Mouse (Mus musculus) liver, postnatal 0 days (tissue): ENCODE results near the gene Tmem126b. TPM values are rescaled to one million over a fixed set of nuclear protein-coding genes. Genes with fewer than 3 reads are reported as not detected.
A peak's percentile ranks its signal among the peaks of the same experiment; 100 is the strongest.

Experiments
- ATAC-seq: fragments of 200-750 bp; cut with Nextera tagmentation; 2 replicates; pipeline ENCODE4 v1.8.0; 2017; ENCODE audit warnings: mild to moderate bottlenecking, moderate library complexity
- DNase-seq: peaks from one replicate; pipeline ENCODE4 v3.0.0-alpha.2; 2016
- H3K27ac ChIP-seq: fragments of 300-500 bp; sonication (generic); 2 replicates; pipeline ENCODE4 v1.5.1; 2014; ENCODE audit warnings: antibody characterized with exemption, moderate library complexity, mild to moderate bottlenecking, low read depth
- H3K27me3 ChIP-seq: fragments of 300-500 bp; sonication (generic); 2 replicates; pipeline ENCODE4 v1.6.1; 2014; ENCODE audit warnings: low read length, control low read depth, mixed read lengths; ENCODE audit not compliant: insufficient read depth
- H3K36me3 ChIP-seq: fragments of 300-500 bp; sonication (generic); replicated peaks from 2 replicates; pipeline ENCODE4 v1.6.1; 2014; ENCODE audit warnings: mild to moderate bottlenecking, control low read depth, low read length, moderate library complexity, mixed read lengths; ENCODE audit not compliant: insufficient read depth
- H3K4me1 ChIP-seq: fragments of 300-500 bp; sonication (generic); 2 replicates; pipeline ENCODE4 v1.6.1; 2014; ENCODE audit warnings: antibody characterized with exemption, mild to moderate bottlenecking, control low read depth; ENCODE audit not compliant: insufficient read depth
- H3K4me2 ChIP-seq: fragments of 300-500 bp; sonication (generic); 2 replicates; pipeline ENCODE4 v1.6.1; 2014; ENCODE audit warnings: low read depth, mild to moderate bottlenecking, low read length, moderate library complexity, mixed read lengths
- H3K4me3 ChIP-seq: fragments of 300-500 bp; sonication (generic); 2 replicates; pipeline ENCODE4 v1.5.1; 2014; ENCODE audit warnings: low read depth, low read length
- H3K9ac ChIP-seq: fragments of 300-500 bp; sonication (generic); replicated peaks from 2 replicates; pipeline ENCODE4 v1.6.1; 2014; ENCODE audit warnings: mild to moderate bottlenecking, moderate library complexity
- H3K9me3 ChIP-seq: fragments of 300-500 bp; sonication (generic); 2 replicates; pipeline ENCODE4 v1.6.1; 2016; ENCODE audit warnings: mild to moderate bottlenecking, control low read depth, low read length, mixed read lengths
- CTCF ChIP-seq: sonication (generic); IDR thresholded peaks from 2 replicates; pipeline ENCODE4 v1.5.1; 2016; ENCODE audit warnings: antibody characterized with exemption, low read depth
- EP300 ChIP-seq: IDR thresholded peaks from 2 replicates; pipeline ENCODE4 v1.6.1; 2016; ENCODE audit warnings: antibody characterized with exemption, low read depth, mild to moderate bottlenecking
- WGBS: fragments of 180-500 bp; shearing (Covaris S2); extraction: QIAGEN DNeasy Blood & Tissue Kit; methylation state at CpG from one replicate; pipeline ENCODE4 v1.1.7; 2014; ENCODE audit not compliant: insufficient replicate concordance; 5-methylcytosine and 5-hydroxymethylcytosine counted together
- polyA plus RNA-seq: library from polyadenylated mRNA; unstranded; fragments of >200 nt; fragmentation: Nextera tagmentation; extraction: Ambion mirVana; gene quantifications from 2 replicates; pipeline ENCODE4 v1.2.1, GENCODE M21; 2015

The Tmem126b gene
- polyA plus RNA-seq, result 11.2 and 11.3 TPM in 2 replicates

GRCm38 (mm10) chr7:90475793-90476312 is at the start of gene Tmem126b:
TSS of gene Tmem126b (minus strand) at chr7:90476001.
- 0 out of 2 replicates have a peak, but pooled peaks cover 2% of the 10 kb centered on the region for H3K27me3 ChIP-seq
- H3K4me3 ChIP-seq, result peak within 1 kb of the TSS; percentile 81
- H3K9ac ChIP-seq, result peak within 1 kb of the TSS; percentile 73
- TF ChIP-seq CTCF, result no peak
- 0 out of 2 replicates have a peak, but pooled peaks have one; percentile 8 for TF ChIP-seq EP300
- peak; percentile 100 for ATAC-seq
- no peaks in the 10 kb centered on the region; the same call in 1 of the 2 replicates for H3K36me3 ChIP-seq
- DNase-seq, result peak; percentile 99
- WGBS, result under 1% methylated on average over 36 of the region's 36 CpGs
- peak within 1 kb of the TSS; percentile 75 for H3K27ac ChIP-seq
- peaks cover 18% of the 10 kb centered on the region for H3K4me1 ChIP-seq
- no peaks in the 10 kb centered on the region for H3K9me3 ChIP-seq
- peak within 1 kb of the TSS; percentile 99 for H3K4me2 ChIP-seq

GRCm38 (mm10) chr7:90512293-90512692 is 36.5 kb upstream of the Tmem126b start:
- ATAC-seq (no peak), DNase-seq (no peak)
- no peaks in the 10 kb centered on the region for H3K4me1 ChIP-seq
- H3K27ac ChIP-seq, result no peak overlapping the region
- no peaks in the 10 kb centered on the region for H3K27me3 ChIP-seq
- no peaks in the 10 kb centered on the region for H3K9me3 ChIP-seq
- H3K4me2 ChIP-seq, result no peak overlapping the region
- H3K9ac ChIP-seq, result no peak overlapping the region
- no peak overlapping the region for H3K4me3 ChIP-seq
- TF ChIP-seq EP300 (no peak), CTCF (peak; percentile 45)
- no peaks in the 10 kb centered on the region for H3K36me3 ChIP-seq

- H3K4me3 ChIP-seq, result no peak overlapping the region
- ATAC-seq (no peak), DNase-seq (no peak)
- no peak overlapping the region for H3K27ac ChIP-seq
- H3K9ac ChIP-seq, result no peak overlapping the region
- H3K4me2 ChIP-seq, result no peak overlapping the region
- WGBS, result 66% methylated on average over 3 of the region's 3 CpGs
- no peaks in the 10 kb centered on the region for H3K27me3 ChIP-seq
- H3K9me3 ChIP-seq, result no peaks in the 10 kb centered on the region
- TF ChIP-seq CTCF (0 out of 2 replicates have a peak, but pooled peaks have one; percentile 17), EP300 (no peak)
- no peaks in the 10 kb centered on the region for H3K4me1 ChIP-seq
- no peaks in the 10 kb centered on the region for H3K36me3 ChIP-seq
Observed at GRCm38 (mm10) chr7:90508124-90508523, 32.3 kb upstream of the Tmem126b start.

- no peaks in the 10 kb centered on the region for H3K36me3 ChIP-seq
- no peak overlapping the region for H3K4me2 ChIP-seq
- no peaks in the 10 kb centered on the region for H3K4me1 ChIP-seq
- ATAC-seq, result peak; percentile 36; the same call in 1 of the 2 replicates
- no peak overlapping the region for H3K9ac ChIP-seq
- no peak overlapping the region for H3K4me3 ChIP-seq
- 0 out of 2 replicates have a peak, but pooled peaks cover 2% of the 10 kb centered on the region for H3K27me3 ChIP-seq
- 74% methylated on average over 2 of the region's 2 CpGs for WGBS
- H3K9me3 ChIP-seq, result no peaks in the 10 kb centered on the region
- H3K27ac ChIP-seq, result no peak overlapping the region
- TF ChIP-seq EP300 (no peak), CTCF (no peak)
- no peak for DNase-seq
Observed at GRCm38 (mm10) chr7:90482607-90483006, 6.8 kb upstream of the Tmem126b start.

- under 1% methylated on average over 32 of the region's 32 CpGs for WGBS
Observed at GRCm38 (mm10) chr7:90476313-90477245, 778 bp upstream of the Tmem126b start, which contains the start of gene Dlg2. TSS of gene Dlg2 (plus strand) at chr7:90476672.

GRCm38 (mm10) chr7:90473511-90473910 is 2.3 kb downstream of the Tmem126b start:
- Histone ChIP-seq H3K4me3 (no peak overlapping the region), H3K27me3 (0 out of 2 replicates have a peak, but pooled peaks cover 2% of the 10 kb centered on the region), H3K27ac (no peak overlapping the region), H3K36me3 (peaks cover 11% of the 10 kb centered on the region), H3K4me2 (no peak overlapping the region), H3K9ac (no peak overlapping the region), H3K4me1 (peaks cover 18% of the 10 kb centered on the region), H3K9me3 (no peaks in the 10 kb centered on the region)
- ATAC-seq (no peak), DNase-seq (no peak)
- no peak for TF ChIP-seq CTCF
- no peak for TF ChIP-seq EP300
- 43% methylated on average over 2 of the region's 2 CpGs for whole genome bisulfite sequencing

More at GRCm38 (mm10) chr7:90476313-90477245, 778 bp upstream of the Tmem126b start, which contains the start of gene Dlg2:
- H3K4me1 ChIP-seq, result peaks cover 18% of the 10 kb centered on the region
- TF ChIP-seq CTCF, result no peak
- TF ChIP-seq EP300, result no peak
- peak within 1 kb of the TSS; percentile 81 for H3K4me3 ChIP-seq
- H3K27me3 ChIP-seq, result 0 out of 2 replicates have a peak, but pooled peaks cover 2% of the 10 kb centered on the region
- H3K4me2 ChIP-seq, result peak within 1 kb of the TSS; percentile 99
- no peak for ATAC-seq
- H3K9ac ChIP-seq, result peak within 1 kb of the TSS; percentile 73
- H3K27ac ChIP-seq, result peak within 1 kb of the TSS; percentile 75
- H3K36me3 ChIP-seq, result no peaks in the 10 kb centered on the region; the same call in 1 of the 2 replicates
- H3K9me3 ChIP-seq, result no peaks in the 10 kb centered on the region
- no peak for DNase-seq
